Mouse (Mus musculus) CD4-positive naive resting alpha-beta T cell, adult 57 days (primary cell): Measurements from ENCODE around the gene Olfr638. TPM values are rescaled to one million over a fixed set of nuclear protein-coding genes. Genes with fewer than 3 reads are reported as not detected.

Source experiments
- total RNA-seq: library from RNA; stranded (reverse); gene quantifications from one replicate; pipeline ENCODE4 v1.2.4, GENCODE M21; 2023

Olfr638 gene
- not detected for total RNA-seq

GRCm38 (mm10) chr7:103998446-103998845 lies at the start of gene Olfr638:
Gene Olfr638 (plus strand): TSS chr7:103998746.

DNA sequence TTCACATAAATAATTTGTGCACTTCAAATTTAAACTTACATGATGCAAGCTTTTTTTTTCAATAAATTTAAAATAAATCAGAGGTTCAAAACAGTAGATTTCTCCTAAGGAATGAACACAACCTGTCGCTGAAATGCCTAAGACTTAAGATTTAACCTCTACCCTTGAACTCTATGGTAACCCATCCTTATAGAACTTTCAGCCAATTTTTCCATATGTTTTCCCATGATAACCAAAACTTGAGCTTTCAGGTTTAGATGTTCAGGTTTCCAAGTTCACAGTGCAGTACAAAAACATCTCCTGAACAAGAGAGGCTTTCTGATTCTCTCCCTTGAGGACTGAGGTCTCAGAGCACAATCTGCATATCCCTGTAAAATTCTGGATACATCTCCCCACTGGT lies 27.7 kb upstream of the Olfr638 start, which contains the start of gene Olfr635:
Gene Olfr635 (plus strand): TSS at position 301 of the 400 bp plus-strand sequence.

GRCm38 (mm10) chr7:104017203-104017602 lies 18.7 kb downstream of the Olfr638 start, which contains the start of gene Olfr639:
Gene Olfr639 (minus strand): TSS chr7:104017303.

GRCm38 (mm10) chr7:104025473-104025872 lies 26.9 kb downstream of the Olfr638 start, which contains the start of gene Olfr640:
Gene Olfr640 (minus strand): TSS chr7:104025573.

DNA sequence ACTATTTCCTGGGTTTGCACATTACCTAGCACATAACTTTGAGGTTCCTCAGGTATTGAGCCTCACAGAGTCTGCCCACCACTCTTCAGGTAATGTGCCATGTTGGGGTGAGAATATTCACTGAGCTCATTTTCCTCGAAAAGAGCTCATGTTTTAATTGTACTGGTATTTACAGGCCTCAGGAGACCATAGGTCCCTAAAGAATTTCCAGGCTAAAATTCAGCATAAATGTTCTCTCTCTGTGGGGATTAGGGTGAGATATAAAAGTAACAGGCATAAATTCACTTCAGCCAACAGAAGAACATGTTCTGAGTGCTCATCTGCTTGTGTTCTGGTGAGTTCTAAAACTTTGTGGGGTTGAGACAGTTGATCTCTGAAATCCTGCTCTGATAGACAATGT lies 36.6 kb downstream of the Olfr638 start, which contains the start of gene Olfr641:
Gene Olfr641 (plus strand): TSS at position 301 of the 400 bp plus-strand sequence.

DNA sequence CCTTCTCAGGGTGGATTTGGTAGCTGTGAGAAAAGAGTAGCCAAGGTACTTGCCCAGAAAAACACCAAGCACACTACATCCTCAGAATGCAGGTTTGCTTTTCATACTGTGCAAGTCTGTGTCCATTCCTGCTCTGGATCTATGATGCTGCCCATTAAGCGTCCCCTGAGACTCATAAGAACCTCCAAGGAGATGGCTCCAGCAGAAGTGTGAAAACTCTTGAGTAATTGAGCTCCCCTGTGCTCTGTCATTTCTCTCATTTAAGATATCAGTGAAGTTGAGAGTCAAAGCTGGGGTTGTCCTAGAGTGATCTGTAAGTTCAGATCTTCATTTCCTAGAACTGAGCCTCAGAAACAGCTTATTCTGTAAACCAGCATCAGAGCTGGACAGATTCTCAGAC lies 54.0 kb downstream of the Olfr638 start, which contains the start of gene Olfr642:
Gene Olfr642 (minus strand): TSS at position 101 of the 400 bp plus-strand sequence.

Other genes with a start within 250 kb of the Olfr638 start
- not detected for gene Olfr630, start 241.4 kb upstream of the Olfr638 start, total RNA-seq
- not detected for gene Olfr69, start 227.2 kb upstream of the Olfr638 start, total RNA-seq
- gene Olfr68, start 219.0 kb upstream of the Olfr638 start, total RNA-seq, result not detected
- not detected for gene Olfr67, start 206.9 kb upstream of the Olfr638 start, total RNA-seq
- 115 TPM for gene Hbb-bt, start 184.8 kb upstream of the Olfr638 start, total RNA-seq
- 842 TPM for gene Hbb-bs, start 170.7 kb upstream of the Olfr638 start, total RNA-seq
- not detected for gene Hbb-bh2, start 158.2 kb upstream of the Olfr638 start, total RNA-seq
- gene Hbb-bh1, start 155.6 kb upstream of the Olfr638 start, total RNA-seq, result not detected
- gene Hbb-y, start 145.5 kb upstream of the Olfr638 start, total RNA-seq, result not detected
- not detected for gene Olfr66, start 112.5 kb upstream of the Olfr638 start, total RNA-seq
- not detected for gene Olfr64, start 104.3 kb upstream of the Olfr638 start, total RNA-seq
- not detected for gene Olfr65, start 95.3 kb upstream of the Olfr638 start, total RNA-seq
- not detected for gene Olfr631, start 69.9 kb upstream of the Olfr638 start, total RNA-seq
- not detected for gene Olfr632, start 64.4 kb upstream of the Olfr638 start, total RNA-seq
- not detected for gene Olfr633, start 54.3 kb upstream of the Olfr638 start, total RNA-seq
- not detected for gene Olfr635, start 27.6 kb upstream of the Olfr638 start, total RNA-seq
- 0.21 TPM for gene Olfr639, start 18.6 kb downstream of the Olfr638 start, total RNA-seq
- not detected for gene Olfr640, start 26.8 kb downstream of the Olfr638 start, total RNA-seq
- gene Olfr641, start 36.7 kb downstream of the Olfr638 start, total RNA-seq, result not detected
- gene Olfr642, start 53.9 kb downstream of the Olfr638 start, total RNA-seq, result not detected
- gene 4930516K23Rik, start 62.7 kb downstream of the Olfr638 start, total RNA-seq, result not detected
- not detected for gene Olfr644, start 73.1 kb downstream of the Olfr638 start, total RNA-seq
- gene Olfr645, start 86.7 kb downstream of the Olfr638 start, total RNA-seq, result not detected
- not detected for gene Olfr646, start 106.1 kb downstream of the Olfr638 start, total RNA-seq
- gene Ubqln5, start 131.1 kb downstream of the Olfr638 start, total RNA-seq, result not detected
- not detected for gene Olfr643, start 138.7 kb downstream of the Olfr638 start, total RNA-seq
- gene Ubqln3, start 144.5 kb downstream of the Olfr638 start, total RNA-seq, result not detected
- gene Ubqlnl, start 151.8 kb downstream of the Olfr638 start, total RNA-seq, result not detected
- not detected for gene Olfm5, start 166.1 kb downstream of the Olfr638 start, total RNA-seq
- not detected for gene Olfr648, start 184.6 kb downstream of the Olfr638 start, total RNA-seq
- gene Olfr649, start 197.2 kb downstream of the Olfr638 start, total RNA-seq, result not detected
- gene Trim6, start 220.0 kb downstream of the Olfr638 start, total RNA-seq, result not detected
- gene Trim34a, start 245.7 kb downstream of the Olfr638 start, total RNA-seq, result 25.1 TPM